Mouse (Mus musculus) embryo, embryonic 11 days (tissue): ENCODE measurements around the gene Rabgap1l.
"Not testable (repeated sequence)": the region's sequence is repeated elsewhere in the genome, so short reads cannot be mapped to it uniquely, and the experiment has no call there.

Experiments
- DNase-seq: peaks from one replicate; pipeline ENCODE4 v3.0.0-alpha.2; 2015

Gene Rabgap1l

DNA sequence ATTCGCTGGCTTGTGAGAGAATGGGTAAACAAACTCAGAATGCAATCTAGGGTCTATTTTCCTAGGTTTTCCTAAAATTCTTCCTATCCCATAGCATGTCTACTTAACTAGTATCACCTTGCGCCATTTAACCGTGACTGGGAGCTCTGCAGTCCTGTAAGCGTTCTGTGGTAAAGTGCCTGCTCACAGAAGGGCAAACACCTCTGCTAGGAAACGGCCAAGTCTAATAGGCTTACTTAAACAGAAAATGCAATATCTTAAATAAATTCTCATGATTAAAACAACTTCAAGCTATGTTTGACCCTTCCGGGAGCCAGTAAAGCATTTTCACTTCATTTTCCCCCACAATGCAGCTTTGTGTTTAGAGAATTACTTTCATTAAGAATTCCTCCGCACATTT, 484.5 kb downstream of the Rabgap1l start:
- DNase-seq = no peak

DNA sequence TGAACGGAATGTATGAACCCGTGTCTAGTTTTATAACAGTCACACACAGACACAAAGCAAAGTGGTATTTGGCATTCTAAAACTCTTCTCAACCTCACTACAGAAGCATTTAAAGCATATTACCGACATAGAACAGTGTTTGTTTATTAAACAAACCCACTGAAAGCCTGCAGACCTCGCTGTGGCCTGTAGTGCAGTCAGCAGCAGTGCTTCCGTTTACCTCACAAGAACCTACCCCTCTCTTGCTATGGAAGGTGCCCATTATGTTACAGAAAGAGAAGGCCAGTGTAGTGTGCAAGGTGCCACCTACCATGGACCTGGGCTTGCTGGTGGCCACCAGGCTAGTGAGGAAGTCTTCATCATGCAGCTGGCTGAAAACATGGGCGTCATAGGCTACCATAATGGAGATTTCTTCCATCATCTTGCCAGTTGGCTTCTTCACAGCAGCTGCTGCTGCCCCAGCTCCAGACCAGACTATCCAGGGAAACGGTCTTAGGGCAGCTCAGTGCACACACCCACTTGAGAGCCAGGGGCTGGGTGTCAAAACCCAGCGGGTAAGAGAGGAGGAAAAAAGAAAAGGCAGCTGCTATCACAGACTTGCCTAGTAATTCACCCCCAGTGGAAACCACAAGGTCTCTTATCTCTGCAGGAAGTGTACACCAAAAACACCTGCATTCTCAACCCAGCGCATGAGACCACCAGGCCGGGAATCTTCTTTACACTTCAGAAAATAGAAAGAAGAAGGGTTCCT, 486.0 kb downstream of the Rabgap1l start:
- DNase-seq = no peak

DNA sequence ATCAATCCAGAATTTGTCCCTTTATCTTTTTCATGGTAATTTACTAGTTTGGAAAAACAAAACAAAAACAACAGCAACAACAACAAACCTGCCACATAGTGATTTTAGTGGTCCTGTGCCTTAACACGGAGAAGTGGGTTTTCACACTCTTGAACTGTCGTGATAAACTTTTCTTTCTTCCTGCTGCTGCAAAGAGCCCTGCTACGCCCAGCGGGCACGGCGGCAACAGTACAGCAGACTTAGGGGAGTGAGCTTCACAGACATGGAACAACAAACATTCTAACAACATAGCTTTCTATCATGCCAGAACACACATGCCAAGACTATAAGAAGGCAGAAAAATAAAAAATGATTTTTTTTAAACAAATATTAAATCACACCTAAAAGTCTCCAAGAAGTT, 486.7 kb downstream of the Rabgap1l start:
- no peak for DNase-seq

GRCm38 (mm10) chr1:160305826-160306225, 487.2 kb downstream of the Rabgap1l start:
- DNase-seq = no peak

GRCm38 (mm10) chr1:160304969-160305498, 488.0 kb downstream of the Rabgap1l start:
- DNase-seq = no peak

- DNase-seq = no peak
Observed at GRCm38 (mm10) chr1:160302268-160302667, 490.7 kb downstream of the Rabgap1l start.

- no peak for DNase-seq
Observed at GRCm38 (mm10) chr1:160301156-160301555, 491.9 kb downstream of the Rabgap1l start.

GRCm38 (mm10) chr1:160300704-160301103, 492.3 kb downstream of the Rabgap1l start:
- no peak for DNase-seq

- no peak for DNase-seq
Observed at GRCm38 (mm10) chr1:160299979-160300378, 493.0 kb downstream of the Rabgap1l start.

DNA sequence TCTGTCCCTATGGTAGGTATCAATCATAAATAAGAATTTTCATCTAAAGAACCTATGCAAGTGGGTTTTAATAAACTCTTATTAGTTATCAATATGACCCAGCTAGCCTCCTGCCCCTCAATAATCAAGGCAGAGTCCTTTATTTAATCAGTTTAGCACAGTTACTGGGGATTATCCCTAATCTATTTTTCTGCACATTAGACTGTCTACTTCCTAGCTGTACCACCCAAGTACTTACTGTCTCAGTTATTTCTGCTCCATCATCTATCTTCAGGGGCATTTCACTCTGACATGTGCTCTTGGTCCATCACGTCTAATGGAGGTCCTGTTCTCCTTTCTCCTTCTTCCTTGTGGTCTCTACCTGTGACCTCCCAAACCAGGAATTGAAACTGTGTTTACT, 494.1 kb downstream of the Rabgap1l start:
- DNase-seq = no peak

- DNase-seq = no peak
Observed at GRCm38 (mm10) chr1:160297701-160298100, 495.3 kb downstream of the Rabgap1l start.

DNA sequence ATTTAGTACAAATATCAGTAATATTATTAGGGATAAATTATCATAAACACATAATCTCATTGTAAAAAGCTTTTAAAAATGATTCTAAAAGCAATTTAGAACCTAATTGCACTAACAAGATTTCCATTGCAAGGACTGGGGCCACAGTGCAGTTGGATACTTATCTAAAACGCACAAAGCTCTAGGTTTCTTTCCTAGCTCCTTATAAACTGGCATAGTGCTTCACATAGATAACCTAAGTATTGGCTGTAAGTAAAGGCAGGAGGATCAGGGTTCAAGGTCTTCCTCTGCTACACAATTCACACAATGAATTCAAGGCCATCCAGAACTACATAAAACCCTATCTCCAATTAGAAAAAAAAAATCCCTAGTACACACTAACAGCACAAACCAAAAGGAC, 497.7 kb downstream of the Rabgap1l start:
- DNase-seq = no peak

DNA sequence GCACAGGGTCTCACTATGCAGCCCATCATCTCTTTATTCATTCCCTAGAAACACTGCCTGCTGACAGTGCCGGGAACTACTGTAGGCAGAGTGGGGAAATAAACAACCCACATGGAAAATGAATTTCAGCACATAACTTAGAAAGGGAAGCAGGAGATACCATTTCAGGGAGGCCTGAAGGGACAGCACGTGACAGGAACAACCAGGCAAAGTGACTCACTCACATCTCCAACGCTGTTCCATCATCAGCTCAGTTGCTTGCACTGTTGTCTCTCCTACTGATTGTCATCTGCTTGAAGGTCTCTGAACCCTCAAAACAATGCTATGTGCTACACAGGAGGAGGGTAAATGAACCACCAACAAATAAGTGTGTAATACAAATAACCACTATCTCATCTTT, 499.5 kb downstream of the Rabgap1l start:
- DNase-seq = no peak

GRCm38 (mm10) chr1:160292058-160292457, 501.0 kb downstream of the Rabgap1l start:
- no peak for DNase-seq

DNA sequence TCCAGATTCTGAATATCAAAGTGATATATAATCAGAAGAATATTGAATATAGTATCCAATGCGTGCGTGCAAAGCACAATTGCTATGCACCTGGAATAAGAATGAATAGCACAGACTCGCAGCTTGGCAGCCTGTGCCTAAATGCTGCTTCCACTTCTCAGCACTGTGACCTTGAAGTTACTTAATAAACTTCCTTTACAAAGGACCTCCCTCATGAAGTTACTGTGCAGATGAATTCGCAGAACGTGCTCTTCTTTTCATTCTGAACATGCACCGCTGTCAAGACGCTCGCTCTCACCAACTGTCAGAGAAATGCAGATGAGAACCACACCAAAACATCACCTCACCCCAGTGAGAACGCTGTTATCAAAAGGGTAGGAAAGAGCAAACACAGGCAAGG, 502.8 kb downstream of the Rabgap1l start:
- DNase-seq = no peak

- no peak for DNase-seq
Observed at GRCm38 (mm10) chr1:160287058-160287645, 505.9 kb downstream of the Rabgap1l start.

DNA sequence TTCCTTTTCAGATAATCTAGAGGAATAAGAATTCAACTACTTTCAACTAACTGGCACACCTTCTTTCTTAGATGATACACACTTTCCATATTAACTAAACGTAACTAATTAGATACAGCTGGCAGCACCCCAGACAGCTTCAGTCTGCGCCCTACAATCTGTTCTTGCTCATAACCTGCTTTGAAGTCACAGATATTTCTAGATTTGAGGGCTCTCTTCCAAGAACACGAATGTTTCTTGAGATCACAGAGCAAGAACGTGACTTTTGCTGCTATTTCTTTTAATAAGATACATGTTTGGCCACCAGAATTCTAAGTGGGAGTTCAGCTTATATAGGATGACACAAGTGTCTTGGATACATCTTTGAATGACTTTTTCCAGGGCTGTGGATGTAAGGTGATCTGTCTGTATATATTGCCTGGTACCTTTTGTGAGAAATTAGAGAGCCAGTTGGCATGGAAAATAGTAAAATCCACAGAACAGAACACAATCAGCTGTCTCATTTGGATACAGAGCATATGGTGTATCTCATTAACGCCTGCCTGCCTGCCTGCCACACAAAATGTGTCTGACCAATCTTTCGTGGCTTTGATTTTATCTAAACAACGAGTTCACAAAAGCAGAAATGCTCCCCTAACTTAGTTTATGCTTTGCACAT, 506.5 kb downstream of the Rabgap1l start:
- no peak for DNase-seq

- DNase-seq = no peak
Observed at GRCm38 (mm10) chr1:160284241-160284640, 508.8 kb downstream of the Rabgap1l start.

GRCm38 (mm10) chr1:160282166-160282874, 510.7 kb downstream of the Rabgap1l start:
- DNase-seq = not testable (repeated sequence)

DNA sequence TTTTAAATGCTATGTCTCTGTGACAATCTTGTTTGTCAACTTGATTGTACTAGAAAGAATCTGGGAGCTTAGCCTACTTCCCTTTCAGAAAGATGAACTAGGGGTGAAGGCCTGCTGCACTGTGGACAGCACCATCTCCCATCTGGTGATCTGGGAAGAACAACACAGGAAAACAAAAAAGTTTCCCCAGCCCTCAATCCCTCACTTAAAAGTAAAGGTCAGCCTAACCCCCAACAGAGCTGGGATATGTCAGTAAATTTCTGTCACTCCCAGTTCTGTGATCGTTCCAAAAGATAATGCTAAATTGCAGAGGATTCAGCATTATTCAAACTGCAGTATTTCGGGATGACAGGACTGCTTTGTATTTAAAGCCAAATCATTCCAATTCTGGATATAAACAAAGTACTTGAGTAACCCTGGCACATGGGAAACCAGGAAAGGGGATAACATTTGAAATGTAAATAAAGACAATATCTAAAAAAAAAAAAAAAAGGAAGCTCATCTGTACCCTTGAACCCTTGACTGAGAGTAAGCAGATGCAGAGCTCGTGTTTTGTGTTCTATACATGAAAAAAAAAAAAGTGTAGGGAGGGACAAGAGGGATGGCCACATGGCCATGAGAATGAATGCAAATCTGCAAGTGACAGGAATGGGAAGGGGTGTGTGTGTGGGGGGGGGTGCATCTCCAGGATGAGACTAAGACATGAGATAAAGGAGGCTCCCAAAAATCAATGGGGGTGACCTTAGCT, 511.5 kb downstream of the Rabgap1l start:
- no peak for DNase-seq

- DNase-seq = no peak
Observed at GRCm38 (mm10) chr1:160280603-160281002, 512.4 kb downstream of the Rabgap1l start.

- no peak for DNase-seq
Observed at GRCm38 (mm10) chr1:160277940-160278682, 514.9 kb downstream of the Rabgap1l start.
